Mouse (Mus musculus): ENCODE measurements at regions not wholly inside any gene's neighbourhood (a gene's known extent, or its start where the extent isn't known, plus 50 kb on each side); places are given as distances from the start of the nearest gene placed in this dataset.

GRCm38 (mm10) chr10:37841842-37842241, 703.1 kb upstream of the Marcks start:
- H3K36me3 ChIP-seq (replicated peaks): no peaks in the 10 kb centered on the region
- H3K4me3 ChIP-seq: no peak overlapping the region
- peaks cover 18% of the 10 kb centered on the region for H3K4me1 ChIP-seq
- peak overlapping the region; percentile 48 for H3K27ac ChIP-seq
- no peaks in the 10 kb centered on the region for H3K27me3 ChIP-seq (ENCODE audit: poor library complexity, severe bottlenecking)
- DNase-seq (ENCODE audit: extremely low spot score, low spot score): no peak
- WGBS: 61% methylated on average over 2 of the region's 2 CpGs
- no peaks in the 10 kb centered on the region for H3K9me3 ChIP-seq

GRCm38 (mm10) chr10:37837721-37838120, 699.0 kb upstream of the Marcks start:
- no peaks in the 10 kb centered on the region for H3K36me3 ChIP-seq (replicated peaks)
- 83% methylated on average over 2 of the region's 2 CpGs for WGBS

GRCm38 (mm10) chr10:37813026-37813425, 674.3 kb upstream of the Marcks start:
- H3K4me3 ChIP-seq: no peak overlapping the region
- no peak overlapping the region for H3K27ac ChIP-seq
- no peaks in the 10 kb centered on the region for H3K27me3 ChIP-seq (ENCODE audit: poor library complexity, severe bottlenecking)
- H3K36me3 ChIP-seq (replicated peaks): no peaks in the 10 kb centered on the region
- peaks cover 5% of the 10 kb centered on the region; the same call in 1 of the 2 replicates for H3K4me1 ChIP-seq
- no peaks in the 10 kb centered on the region for H3K9me3 ChIP-seq
- no peak for DNase-seq (ENCODE audit: extremely low spot score, low spot score)
- 90% methylated on average over 2 of the region's 2 CpGs for WGBS

More at GRCm38 (mm10) chr10:37837721-37838120, 699.0 kb upstream of the Marcks start:
- H3K9me3 ChIP-seq: no peaks in the 10 kb centered on the region
- H3K4me3 ChIP-seq: no peak overlapping the region
- H3K27ac ChIP-seq: no peak overlapping the region
- DNase-seq (ENCODE audit: extremely low spot score, low spot score): no peak
- H3K4me1 ChIP-seq: peaks cover 11% of the 10 kb centered on the region
- no peaks in the 10 kb centered on the region for H3K27me3 ChIP-seq (ENCODE audit: poor library complexity, severe bottlenecking)

GRCm38 (mm10) chr10:37812405-37812851, 673.7 kb upstream of the Marcks start:
- Histone ChIP-seq H3K36me3 (replicated peaks) (no peaks in the 10 kb centered on the region), H3K27me3 (ENCODE audit: poor library complexity, severe bottlenecking) (no peaks in the 10 kb centered on the region), H3K4me1 (peaks cover 5% of the 10 kb centered on the region; the same call in 1 of the 2 replicates), H3K4me3 (no peak overlapping the region), H3K9me3 (no peaks in the 10 kb centered on the region), H3K27ac (no peak overlapping the region)
- no peak for DNase-seq (ENCODE audit: extremely low spot score, low spot score)
- 69% methylated on average over 3 of the region's 3 CpGs for WGBS

GRCm38 (mm10) chr10:37811789-37812188, 673.1 kb upstream of the Marcks start:
- Histone ChIP-seq H3K4me3 (no peak overlapping the region), H3K27ac (no peak overlapping the region), H3K9me3 (no peaks in the 10 kb centered on the region), H3K4me1 (peaks cover 5% of the 10 kb centered on the region; the same call in 1 of the 2 replicates), H3K27me3 (ENCODE audit: poor library complexity, severe bottlenecking) (no peaks in the 10 kb centered on the region), H3K36me3 (replicated peaks) (no peaks in the 10 kb centered on the region)
- no peak for DNase-seq (ENCODE audit: extremely low spot score, low spot score)
- WGBS: 90% methylated on average over 5 of the region's 5 CpGs

- Histone ChIP-seq H3K4me1 (no peaks in the 10 kb centered on the region), H3K36me3 (replicated peaks) (no peaks in the 10 kb centered on the region), H3K27me3 (ENCODE audit: poor library complexity, severe bottlenecking) (no peaks in the 10 kb centered on the region), H3K9me3 (no peaks in the 10 kb centered on the region), H3K4me3 (no peak overlapping the region), H3K27ac (no peak overlapping the region)
- 82% methylated on average over 4 of the region's 4 CpGs for WGBS
- no peak for DNase-seq (ENCODE audit: extremely low spot score, low spot score)
Observed at GRCm38 (mm10) chr10:37803225-37803805, 664.6 kb upstream of the Marcks start.

GRCm38 (mm10) chr10:37799397-37799796, 660.7 kb upstream of the Marcks start:
- WGBS: 94% methylated on average over 2 of the region's 2 CpGs
- Histone ChIP-seq H3K36me3 (replicated peaks) (no peaks in the 10 kb centered on the region), H3K4me1 (no peaks in the 10 kb centered on the region)

GRCm38 (mm10) chr10:37798285-37798684, 659.6 kb upstream of the Marcks start:
- no peak for DNase-seq (ENCODE audit: extremely low spot score, low spot score)
- H3K27ac ChIP-seq: no peak overlapping the region
- H3K4me3 ChIP-seq: no peak overlapping the region

More at GRCm38 (mm10) chr10:37799397-37799796, 660.7 kb upstream of the Marcks start:
- Histone ChIP-seq H3K27me3 (ENCODE audit: poor library complexity, severe bottlenecking) (no peaks in the 10 kb centered on the region), H3K27ac (no peak overlapping the region), H3K9me3 (no peaks in the 10 kb centered on the region), H3K4me3 (no peak overlapping the region)
- no peak for DNase-seq (ENCODE audit: extremely low spot score, low spot score)

GRCm38 (mm10) chr10:37797701-37798100, 659.0 kb upstream of the Marcks start:
- H3K36me3 ChIP-seq (replicated peaks): no peaks in the 10 kb centered on the region
- H3K4me1 ChIP-seq: no peaks in the 10 kb centered on the region
- H3K27ac ChIP-seq: no peak overlapping the region
- 70% methylated on average over 5 of the region's 5 CpGs for WGBS
- H3K27me3 ChIP-seq (ENCODE audit: poor library complexity, severe bottlenecking): no peaks in the 10 kb centered on the region
- no peak for DNase-seq (ENCODE audit: extremely low spot score, low spot score)
- no peaks in the 10 kb centered on the region for H3K9me3 ChIP-seq
- H3K4me3 ChIP-seq: no peak overlapping the region

More at GRCm38 (mm10) chr10:37798285-37798684, 659.6 kb upstream of the Marcks start:
- H3K36me3 ChIP-seq (replicated peaks): no peaks in the 10 kb centered on the region
- no peaks in the 10 kb centered on the region for H3K9me3 ChIP-seq
- no peaks in the 10 kb centered on the region for H3K4me1 ChIP-seq
- no peaks in the 10 kb centered on the region for H3K27me3 ChIP-seq (ENCODE audit: poor library complexity, severe bottlenecking)

GRCm38 (mm10) chr10:37792878-37793277, 654.2 kb upstream of the Marcks start:
- DNase-seq (ENCODE audit: extremely low spot score, low spot score): no peak
- Histone ChIP-seq H3K4me3 (no peak overlapping the region), H3K4me1 (no peaks in the 10 kb centered on the region), H3K9me3 (no peaks in the 10 kb centered on the region), H3K27ac (no peak overlapping the region), H3K27me3 (ENCODE audit: poor library complexity, severe bottlenecking) (no peaks in the 10 kb centered on the region), H3K36me3 (replicated peaks) (no peaks in the 10 kb centered on the region)
- WGBS: 79% methylated on average over 3 of the region's 3 CpGs

GRCm38 (mm10) chr10:37788049-37788448, 649.3 kb upstream of the Marcks start:
- no peaks in the 10 kb centered on the region for H3K4me1 ChIP-seq
- H3K27ac ChIP-seq: no peak overlapping the region
- no peak for DNase-seq (ENCODE audit: extremely low spot score, low spot score)
- no peaks in the 10 kb centered on the region for H3K36me3 ChIP-seq (replicated peaks)
- peaks cover 3% of the 10 kb centered on the region; the same call in 1 of the 2 replicates for H3K9me3 ChIP-seq
- no peaks in the 10 kb centered on the region for H3K27me3 ChIP-seq (ENCODE audit: poor library complexity, severe bottlenecking)
- no peak overlapping the region for H3K4me3 ChIP-seq
- 93% methylated on average over 5 of the region's 5 CpGs for WGBS

GRCm38 (mm10) chr10:37779383-37780302, 640.9 kb upstream of the Marcks start:
- Histone ChIP-seq H3K27me3 (ENCODE audit: poor library complexity, severe bottlenecking) (no peaks in the 10 kb centered on the region), H3K27ac (no peak overlapping the region), H3K4me1 (no peaks in the 10 kb centered on the region), H3K9me3 (peaks cover 3% of the 10 kb centered on the region; the same call in 1 of the 2 replicates), H3K4me3 (no peak overlapping the region), H3K36me3 (replicated peaks) (no peaks in the 10 kb centered on the region)
- WGBS: 78% methylated on average over 2 of the region's 2 CpGs
- no peak for DNase-seq (ENCODE audit: extremely low spot score, low spot score)

Data from forebrain, embryonic 10.5 days (tissue).